Mouse (Mus musculus) neutrophil, adult 5-6 weeks (primary cell): ENCODE data around the gene Rer1. TPM values are rescaled to one million over a fixed set of nuclear protein-coding genes. Genes with fewer than 3 reads are reported as not detected.

Experiments used
- ATAC-seq: fragments of 151-379, 151-347 bp; 2 replicates; pipeline ENCODE4 v1.8.0; 2017; ENCODE audit warnings: mild to moderate bottlenecking, moderate TSS enrichment; ENCODE audit not compliant: insufficient number of reproducible peaks, poor library complexity, low FRiP score, severe bottlenecking; ENCODE audit errors: extremely low read depth
- total RNA-seq: library from RNA; stranded (forward); fragments of 200-1000 nt; gene quantifications from 2 replicates; pipeline ENCODE4 v1.2.3, GENCODE M21; 2017

Rer1 gene
- total RNA-seq = 82.5 and 91.0 TPM in 2 replicates

DNA sequence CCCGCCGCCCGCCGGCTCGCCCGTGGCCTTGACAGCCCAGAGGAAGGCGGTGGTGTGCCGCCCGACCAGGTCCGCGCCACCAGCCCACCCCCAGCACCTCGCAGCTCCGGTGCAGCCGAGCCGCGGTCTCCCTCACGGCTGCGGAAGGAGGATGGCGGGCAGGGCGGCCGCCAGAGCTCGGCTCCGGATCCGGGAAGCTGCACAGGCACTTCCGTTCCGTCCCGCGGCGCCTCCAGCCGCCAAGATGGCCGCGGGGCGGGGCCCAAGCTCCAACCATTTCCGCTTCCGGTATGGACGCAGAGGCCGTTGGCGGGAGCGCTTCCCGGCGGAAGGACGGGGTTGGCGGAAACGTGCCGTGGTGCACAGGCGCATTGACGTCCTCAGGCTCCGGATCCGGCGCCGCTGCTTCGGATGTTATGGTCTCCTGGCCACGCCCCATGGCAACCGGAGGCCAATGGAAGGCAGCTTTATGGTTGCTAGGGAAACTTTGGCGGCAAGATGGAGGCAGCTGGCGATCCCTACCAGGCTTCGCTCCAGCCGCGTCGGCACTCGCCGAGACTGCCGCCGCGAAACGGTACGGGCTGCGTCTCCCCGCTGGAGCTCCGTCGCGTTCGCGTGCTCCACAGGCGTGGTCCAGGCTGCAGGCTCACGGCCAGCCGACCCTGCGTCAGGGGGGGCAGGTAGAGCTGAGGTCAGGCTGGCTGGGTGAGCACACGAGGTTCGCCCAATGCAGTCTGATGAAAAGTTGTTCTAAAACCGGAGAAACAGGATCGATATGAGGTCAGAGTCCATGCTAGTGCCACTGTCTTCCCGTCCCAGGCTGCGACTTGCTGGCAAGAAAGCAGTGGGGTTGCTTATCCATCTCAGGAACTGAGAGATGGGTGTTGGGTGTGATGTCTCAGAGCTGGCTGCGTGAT, at the start of gene Rer1, which contains the start of gene Morn1:
Gene Rer1, minus strand, starts transcription at position 275 of the 917 bp plus-strand sequence.
Gene Morn1, plus strand, starts transcription at position 470 of the 917 bp plus-strand sequence.
- ATAC-seq = peak; percentile 98

DNA sequence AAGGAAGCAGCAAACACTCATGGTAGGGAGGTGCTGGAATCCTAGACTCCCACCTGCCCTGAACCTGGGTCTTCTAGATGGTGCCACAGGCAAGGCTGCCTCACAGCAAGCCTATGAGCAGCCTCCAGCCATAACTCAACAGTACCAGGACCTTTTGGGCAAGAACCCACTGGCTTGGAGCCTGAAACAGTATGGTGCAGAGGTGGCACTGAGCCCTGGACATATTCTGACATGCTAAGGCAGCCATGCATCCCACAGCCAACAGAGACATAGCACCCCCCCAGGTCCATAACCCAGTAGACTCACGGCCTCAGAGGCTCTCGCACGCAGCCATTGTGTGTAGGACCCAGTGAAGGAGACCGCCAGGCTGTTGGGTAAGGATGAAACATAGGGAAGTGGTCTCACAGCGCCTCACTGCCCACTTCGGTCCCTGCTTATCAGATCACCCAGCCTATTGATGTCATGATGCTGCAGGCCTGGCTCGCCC, 48.5 kb upstream of the Rer1 start:
- no peak for ATAC-seq

DNA sequence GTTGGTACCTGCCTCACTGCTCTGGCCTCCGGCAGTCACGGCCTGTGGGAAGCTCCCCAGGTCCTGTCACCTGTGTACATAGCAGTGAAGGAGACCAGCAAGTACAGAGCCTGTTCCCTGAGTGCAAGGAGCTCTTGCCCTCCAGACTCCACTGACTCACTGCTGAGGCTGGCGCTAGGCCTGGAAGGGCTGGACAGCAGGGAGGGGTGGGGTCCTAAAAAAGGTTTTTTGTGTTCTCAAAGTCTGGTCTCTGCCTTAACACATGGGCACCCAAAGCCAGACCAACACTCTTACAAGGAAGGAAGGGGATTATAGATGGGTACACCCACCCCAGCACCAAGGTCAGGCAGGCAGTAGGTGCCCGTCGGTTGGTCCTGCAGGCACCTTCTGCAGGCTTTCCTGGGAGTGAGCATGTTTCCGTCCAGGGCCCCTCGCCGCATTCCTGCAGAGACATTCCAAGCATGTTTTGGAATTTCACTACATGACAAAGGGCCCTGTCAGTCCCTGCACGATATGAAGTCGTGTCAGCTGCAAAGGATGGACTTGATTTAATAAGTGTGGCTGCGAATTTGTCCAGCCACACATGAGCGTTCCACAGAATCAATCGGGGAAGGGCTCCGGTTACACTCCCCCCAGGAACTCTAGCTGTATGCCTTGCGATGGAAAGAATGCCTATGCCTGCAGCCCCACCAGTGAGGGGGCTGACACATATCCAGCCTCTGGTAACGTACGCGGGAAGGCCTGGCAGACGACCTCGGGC, 47.7 kb upstream of the Rer1 start:
- ATAC-seq = no peak

- no peak for ATAC-seq
These were observed 47.0 kb upstream of the Rer1 start for GRCm38 (mm10) chr4:155133188-155133587.

DNA sequence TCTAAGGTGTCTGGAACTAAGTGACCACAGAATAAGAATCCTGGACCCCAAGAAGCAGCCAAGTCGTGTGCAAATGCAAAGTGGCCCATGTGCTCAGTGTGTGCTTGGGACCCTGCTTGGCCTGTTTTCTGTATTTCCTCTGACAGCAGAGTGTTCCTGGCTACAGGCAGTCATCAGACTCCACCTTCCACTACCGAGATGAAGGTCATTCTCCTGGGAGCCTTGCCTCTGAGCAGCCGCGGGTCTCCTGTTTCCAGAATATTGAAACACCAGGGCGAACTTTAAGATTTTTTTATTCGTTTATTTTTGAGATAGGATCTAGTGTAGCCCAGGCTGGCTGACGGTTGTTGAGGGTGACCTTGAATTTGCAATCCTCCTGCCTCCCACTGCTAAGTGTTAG, 44.4 kb upstream of the Rer1 start:
- ATAC-seq = no peak

DNA sequence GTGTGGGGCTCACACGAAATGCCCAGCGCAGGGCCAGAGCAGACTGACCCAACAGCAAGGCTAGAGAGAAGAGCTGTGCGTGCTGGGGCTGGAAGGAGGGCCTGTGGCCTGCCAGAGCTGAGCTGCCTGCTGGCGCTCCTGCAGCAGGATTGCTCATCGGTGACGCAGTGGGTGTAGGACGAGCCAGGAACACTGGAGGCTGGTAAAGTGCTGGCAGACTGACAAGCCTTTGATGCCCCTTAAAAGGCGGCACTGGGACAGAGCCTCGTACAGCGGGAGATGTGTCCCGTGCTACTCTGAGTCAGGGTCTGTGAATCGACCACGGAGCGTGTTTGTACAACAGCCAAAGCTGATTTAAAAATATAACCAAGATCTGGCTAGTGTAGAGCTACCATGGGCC, 43.8 kb upstream of the Rer1 start:
- ATAC-seq = no peak

GRCm38 (mm10) chr4:155129132-155129917, 43.1 kb upstream of the Rer1 start:
- peak; percentile 40; the same call in 1 of the 2 replicates for ATAC-seq

GRCm38 (mm10) chr4:155128411-155128810, 42.2 kb upstream of the Rer1 start:
- ATAC-seq = no peak

GRCm38 (mm10) chr4:155126602-155127372, 40.6 kb upstream of the Rer1 start:
- no peak for ATAC-seq

DNA sequence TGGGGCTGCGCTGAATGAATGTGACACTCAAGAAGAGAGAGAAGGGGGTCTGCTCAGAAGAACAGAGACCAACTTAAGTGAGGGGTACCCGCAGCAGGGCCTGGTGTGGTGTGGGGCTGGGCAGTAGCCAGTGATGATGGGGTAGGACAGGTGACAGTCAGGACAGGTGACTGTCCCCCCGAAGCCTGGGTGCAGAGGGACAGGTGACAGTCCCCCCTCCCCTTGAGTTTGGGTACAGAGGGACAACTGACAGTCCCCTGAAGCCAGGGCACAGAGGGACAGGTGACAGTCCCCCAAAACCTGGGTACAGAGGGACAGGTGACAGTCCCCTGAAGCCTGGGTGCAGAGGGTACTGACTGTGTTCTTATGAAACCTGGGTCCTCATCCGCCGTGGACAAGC, 40.0 kb upstream of the Rer1 start:
- no peak for ATAC-seq

DNA sequence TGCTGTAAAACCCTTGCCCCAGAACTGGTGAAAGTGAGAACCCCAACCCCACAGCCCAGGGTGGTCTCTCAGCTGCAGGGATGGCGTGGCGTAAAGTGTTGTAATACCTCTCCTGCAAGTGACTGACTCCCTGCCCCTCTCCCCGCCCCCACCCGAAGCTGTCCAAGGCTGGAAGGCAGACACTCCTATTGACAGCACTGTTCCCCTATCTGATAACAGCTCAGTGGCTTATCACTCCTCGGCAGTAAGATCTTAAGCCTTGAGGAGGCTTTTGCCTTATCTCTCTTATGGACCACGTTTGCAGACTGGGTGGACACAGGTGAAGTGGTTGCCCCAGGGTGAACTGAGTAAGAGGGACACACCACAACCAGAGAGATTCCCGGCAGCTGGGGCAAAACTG, 39.1 kb upstream of the Rer1 start:
- ATAC-seq = no peak

GRCm38 (mm10) chr4:155123868-155124534, 37.8 kb upstream of the Rer1 start:
- no peak for ATAC-seq

- ATAC-seq = no peak
These were observed 36.4 kb upstream of the Rer1 start for GRCm38 (mm10) chr4:155122444-155123040.

DNA sequence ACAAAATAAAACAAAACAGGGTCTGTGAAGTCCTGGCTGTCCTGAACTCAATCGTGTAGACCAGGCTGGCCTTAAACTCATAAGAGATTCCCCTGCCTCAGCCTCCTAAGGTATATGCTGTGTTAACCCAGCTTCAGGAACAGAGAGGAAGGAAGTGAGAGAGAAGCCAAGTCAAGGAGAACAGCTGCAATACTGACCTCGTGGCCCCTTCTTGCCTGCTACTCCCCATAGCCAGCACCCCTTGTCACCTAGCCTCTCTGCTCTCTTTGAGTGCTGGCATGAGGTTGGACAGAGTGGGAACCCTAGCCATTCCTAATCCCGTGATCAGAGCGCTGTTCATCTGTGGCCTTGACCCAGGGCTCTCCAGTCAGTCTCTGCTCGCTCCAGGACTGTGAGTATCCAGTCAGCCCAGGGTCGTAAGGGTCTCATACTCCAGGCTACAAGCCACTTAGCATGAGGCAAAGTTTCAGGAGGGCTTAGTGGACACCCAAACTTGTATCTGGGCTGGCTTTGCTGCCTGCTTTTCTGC, 35.8 kb upstream of the Rer1 start:
- ATAC-seq = no peak

- no peak for ATAC-seq
These were observed 35.0 kb upstream of the Rer1 start for GRCm38 (mm10) chr4:155121222-155121621.

- ATAC-seq = no peak
These were observed 34.4 kb upstream of the Rer1 start for GRCm38 (mm10) chr4:155120583-155120982.

GRCm38 (mm10) chr4:155120038-155120437, 33.9 kb upstream of the Rer1 start:
- ATAC-seq = no peak
